17 mouse cellular contexts compared by ENCODE assay signal in the genomic region with DNA sequence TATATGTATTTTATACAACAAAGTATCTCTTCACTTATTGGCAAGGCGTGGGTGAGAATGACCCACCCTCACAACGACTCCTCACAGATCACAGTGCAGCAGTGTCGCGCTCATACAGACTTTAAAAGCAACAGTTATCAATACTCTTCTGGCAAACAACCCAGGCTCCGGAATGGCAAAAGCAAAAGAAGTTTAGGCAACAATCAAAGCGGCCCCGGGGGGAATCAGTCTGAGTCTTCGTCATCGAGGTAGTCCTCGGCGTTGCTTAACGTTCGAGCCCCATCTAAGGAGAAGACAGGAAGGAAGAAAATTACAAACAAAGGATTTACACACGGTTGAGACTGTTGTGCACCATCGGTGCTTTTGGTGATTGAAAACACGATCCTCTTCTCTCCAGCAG.
"Had no signal": no experiment of that assay in that cellular context is flagged by ENCODE, and none has a peak within 500 bp of the region (broad histone marks: within the 10 kb centered on the region; RNA-seq: fewer than 3 reads in every experiment).

No protein-coding gene starts in this region.

- H3K27ac ChIP-seq: neural tube, embryonic 12.5 days; neural tube, embryonic 13.5 days; neural tube, embryonic 15.5 days; stomach, embryonic 15.5 days; stomach, postnatal 0 days had no signal

- DNase-seq: retina, postnatal 1 day; right cerebral cortex, adult 18-20 months; right cerebral cortex, postnatal 14 days; right cerebral cortex, postnatal 25 days; right cerebral cortex, postnatal 4 days; spleen, adult 18-20 months; thymus, adult 18-20 months; thymus, adult 2 months; thymus, postnatal 14 days; thymus, postnatal 25 days; thymus, postnatal 36 days; thymus, postnatal 4 days had no signal

- H3K4me3 ChIP-seq: neural tube, embryonic 12.5 days; neural tube, embryonic 13.5 days; neural tube, embryonic 15.5 days; stomach, embryonic 15.5 days had no signal
